Mouse (Mus musculus): ENCODE data around the gene Tle3. TPM values are rescaled to one million over a fixed set of nuclear protein-coding genes. Genes with fewer than 3 reads are reported as not detected.

The Tle3 gene
- polyA plus RNA-seq, 1 experiment from 2014 or later = 11.4 TPM

DNA sequence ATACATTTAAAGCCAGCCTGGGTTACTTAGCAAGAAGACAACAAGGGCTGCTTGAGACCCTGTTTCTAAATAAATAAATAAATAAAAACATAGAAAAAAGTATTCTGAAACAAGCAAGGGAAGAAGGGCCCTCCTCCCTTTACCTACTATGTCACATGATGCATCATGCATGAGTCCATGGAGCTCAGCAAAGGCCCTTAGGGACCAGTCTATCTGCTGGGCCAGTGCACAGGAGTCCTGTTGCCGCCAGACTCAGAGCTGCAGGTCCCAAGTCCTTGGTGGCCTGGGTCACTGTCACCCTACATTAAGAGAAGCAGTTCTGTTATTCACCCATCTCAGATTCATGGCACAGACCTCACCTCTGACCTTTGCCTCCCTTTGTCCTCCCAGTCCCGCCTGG lies 61.0 kb downstream of the Tle3 start:
- Histone ChIP-seq H3K27ac (ENCODE audit: low read depth, low read length) (no peak overlapping the region), H3K9ac (ENCODE audit: low read depth, low read length) (no peak overlapping the region), H3K4me1 (ENCODE audit: control insufficient read depth, insufficient read depth, low read length) (peaks cover 5% of the 10 kb centered on the region), H3K9me3 (replicated peaks; ENCODE audit: control insufficient read depth, low read length) (no peaks in the 10 kb centered on the region; the same call in 1 of the 2 replicates), H3K4me2 (no peak overlapping the region), H3K4me3 (ENCODE audit: low read depth, low read length) (no peak overlapping the region), H3K36me3 (ENCODE audit: control insufficient read depth, insufficient read depth, low read length) (no peaks in the 10 kb centered on the region), H3K27me3 (ENCODE audit: control insufficient read depth, insufficient read depth, low read length) (peaks cover 23% of the 10 kb centered on the region)
- ATAC-seq (replicated peaks; ENCODE audit: insufficient number of reproducible peaks, low FRiP score, low TSS enrichment) = no peak
- 77% methylated on average over 2 of the region's 2 CpGs for WGBS (ENCODE audit: insufficient replicate concordance)

DNA sequence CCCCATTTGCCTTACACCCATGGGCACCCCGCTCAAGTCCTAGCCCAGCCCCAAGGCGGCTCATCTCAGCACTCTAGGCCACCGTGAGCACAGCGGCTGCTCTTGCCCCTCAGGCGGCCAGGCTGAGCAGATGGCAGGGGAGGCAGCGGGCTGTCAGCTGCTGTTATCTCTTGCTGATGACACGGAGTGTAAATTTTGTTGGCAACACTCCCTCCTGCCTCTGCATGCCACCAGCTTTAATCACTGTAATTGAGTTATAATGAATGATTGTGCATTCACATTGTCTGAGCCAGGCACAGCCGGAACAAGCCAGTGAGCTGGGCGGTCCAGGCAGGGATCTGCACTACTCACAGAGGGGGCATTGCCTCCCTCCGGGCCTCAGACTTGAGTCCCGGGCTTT lies 61.9 kb downstream of the Tle3 start:
- Histone ChIP-seq H3K36me3 (ENCODE audit: control insufficient read depth, insufficient read depth, low read length) (no peaks in the 10 kb centered on the region), H3K4me1 (ENCODE audit: control insufficient read depth, insufficient read depth, low read length) (peaks cover 5% of the 10 kb centered on the region), H3K27ac (ENCODE audit: low read depth, low read length) (no peak overlapping the region), H3K27me3 (ENCODE audit: control insufficient read depth, insufficient read depth, low read length) (peaks cover 23% of the 10 kb centered on the region), H3K4me3 (ENCODE audit: low read depth, low read length) (no peak overlapping the region), H3K4me2 (no peak overlapping the region), H3K9ac (ENCODE audit: low read depth, low read length) (no peak overlapping the region), H3K9me3 (replicated peaks; ENCODE audit: control insufficient read depth, low read length) (no peaks in the 10 kb centered on the region; the same call in 1 of the 2 replicates)
- 23% methylated on average over 11 of the region's 11 CpGs for WGBS (ENCODE audit: insufficient replicate concordance)
- ATAC-seq (replicated peaks; ENCODE audit: insufficient number of reproducible peaks, low FRiP score, low TSS enrichment) = no peak

DNA sequence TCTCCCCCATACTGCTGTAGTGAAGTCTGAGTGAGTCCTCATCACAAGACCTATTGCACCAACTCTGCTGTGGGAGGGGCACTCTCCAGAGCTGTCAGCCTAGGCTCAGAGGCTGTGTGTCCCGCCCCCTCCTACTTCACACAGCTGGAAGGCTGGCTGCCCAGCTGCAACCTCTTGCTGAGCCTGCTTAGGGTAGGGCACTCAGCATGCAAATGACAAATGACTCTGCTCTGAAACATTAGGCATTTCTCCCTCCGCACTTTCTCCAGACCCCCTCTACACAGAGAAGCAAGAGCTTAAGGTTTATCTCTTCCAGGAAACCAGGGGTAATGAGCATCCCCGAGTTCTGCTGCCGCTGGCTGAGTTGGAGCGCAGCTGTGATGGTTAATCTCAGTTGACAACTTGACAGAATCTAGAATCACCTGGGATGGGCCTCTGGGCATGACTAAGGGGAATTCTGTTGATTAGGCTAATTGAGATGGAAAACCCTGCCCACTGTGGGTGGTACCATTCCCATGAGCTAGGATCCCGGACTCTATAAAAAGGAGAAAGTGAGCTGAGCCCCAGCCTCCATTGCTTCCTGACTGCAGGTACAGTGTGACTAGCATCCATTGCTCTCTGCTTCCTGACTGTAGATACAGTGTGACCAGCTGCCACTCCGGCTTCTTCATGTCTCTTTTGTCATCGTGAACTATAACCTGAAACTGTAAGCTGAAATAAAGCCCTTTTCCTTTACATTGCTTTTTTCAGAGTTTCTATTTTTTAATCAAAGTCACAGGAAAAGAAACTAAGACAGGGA lies 63.2 kb downstream of the Tle3 start:
- Histone ChIP-seq H3K4me1 (ENCODE audit: control insufficient read depth, insufficient read depth, low read length) (peaks cover 5% of the 10 kb centered on the region), H3K9me3 (replicated peaks; ENCODE audit: control insufficient read depth, low read length) (no peaks in the 10 kb centered on the region; the same call in 1 of the 2 replicates), H3K27ac (ENCODE audit: low read depth, low read length) (no peak overlapping the region), H3K27me3 (ENCODE audit: control insufficient read depth, insufficient read depth, low read length) (peaks cover 23% of the 10 kb centered on the region), H3K36me3 (ENCODE audit: control insufficient read depth, insufficient read depth, low read length) (no peaks in the 10 kb centered on the region), H3K4me3 (ENCODE audit: low read depth, low read length) (no peak overlapping the region), H3K9ac (ENCODE audit: low read depth, low read length) (no peak overlapping the region), H3K4me2 (no peak overlapping the region; the same call in 1 of the 2 replicates)
- WGBS (ENCODE audit: insufficient replicate concordance) = 25% methylated on average over 8 of the region's 8 CpGs
- no peak for ATAC-seq (replicated peaks; ENCODE audit: insufficient number of reproducible peaks, low FRiP score, low TSS enrichment)

DNA sequence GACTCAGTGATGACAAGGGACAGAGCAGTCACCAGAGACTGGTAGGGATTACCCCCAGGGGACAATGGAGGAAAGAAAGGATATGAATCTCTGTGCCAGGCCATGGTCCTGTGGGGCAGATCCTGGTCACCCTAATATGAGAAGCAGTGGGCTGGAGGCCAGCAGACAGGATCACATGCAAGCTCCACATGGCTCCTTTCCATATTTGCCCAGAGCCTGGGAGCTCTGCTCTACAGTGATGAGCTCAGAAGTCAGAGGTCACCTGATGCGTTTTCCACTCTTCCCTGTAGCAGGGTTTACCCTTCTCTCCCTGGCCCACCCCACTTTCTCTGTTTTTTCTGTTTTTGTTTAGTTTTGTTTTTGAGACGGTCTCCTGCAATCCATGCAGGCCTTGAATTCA lies 63.9 kb downstream of the Tle3 start:
- Histone ChIP-seq H3K9me3 (replicated peaks; ENCODE audit: control insufficient read depth, low read length) (no peaks in the 10 kb centered on the region; the same call in 1 of the 2 replicates), H3K4me3 (ENCODE audit: low read depth, low read length) (no peak overlapping the region), H3K36me3 (ENCODE audit: control insufficient read depth, insufficient read depth, low read length) (no peaks in the 10 kb centered on the region), H3K9ac (ENCODE audit: low read depth, low read length) (no peak overlapping the region), H3K4me1 (ENCODE audit: control insufficient read depth, insufficient read depth, low read length) (peaks cover 5% of the 10 kb centered on the region), H3K27ac (ENCODE audit: low read depth, low read length) (no peak overlapping the region), H3K27me3 (ENCODE audit: control insufficient read depth, insufficient read depth, low read length) (peaks cover 23% of the 10 kb centered on the region), H3K4me2 (no peak overlapping the region)
- WGBS (ENCODE audit: insufficient replicate concordance) = 69% methylated on average over 2 of the region's 2 CpGs
- no peak for ATAC-seq (replicated peaks; ENCODE audit: insufficient number of reproducible peaks, low FRiP score, low TSS enrichment)

DNA sequence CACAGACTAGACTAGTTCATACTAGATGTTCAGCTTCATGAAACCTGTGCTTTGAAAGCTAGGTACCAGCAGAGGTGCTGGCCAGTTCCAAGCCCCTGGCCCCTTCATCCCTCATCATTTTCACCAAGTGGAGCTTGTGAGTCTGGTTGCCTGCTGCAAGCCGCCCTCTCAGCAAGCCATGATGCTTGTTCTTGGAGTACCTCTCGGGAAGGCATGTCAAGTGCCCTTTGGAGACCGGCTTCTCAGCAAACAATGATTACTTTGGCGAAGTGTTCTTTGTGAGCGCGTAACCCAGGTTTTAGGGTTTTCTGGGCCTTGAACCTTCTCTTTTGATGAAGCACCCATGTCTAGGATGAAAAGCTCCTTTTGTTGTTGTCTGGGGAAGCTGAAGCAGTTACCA lies 64.6 kb downstream of the Tle3 start:
- no peaks in the 10 kb centered on the region for H3K36me3 ChIP-seq (ENCODE audit: control insufficient read depth, insufficient read depth, low read length)
- no peak overlapping the region for H3K4me2 ChIP-seq
- ATAC-seq (replicated peaks; ENCODE audit: insufficient number of reproducible peaks, low FRiP score, low TSS enrichment) = no peak
- H3K27me3 ChIP-seq (ENCODE audit: control insufficient read depth, insufficient read depth, low read length) = peaks cover 23% of the 10 kb centered on the region
- no peaks in the 10 kb centered on the region; the same call in 1 of the 2 replicates for H3K9me3 ChIP-seq (replicated peaks; ENCODE audit: control insufficient read depth, low read length)
- no peak overlapping the region for H3K27ac ChIP-seq (ENCODE audit: low read depth, low read length)
- H3K9ac ChIP-seq (ENCODE audit: low read depth, low read length) = no peak overlapping the region
- peaks cover 5% of the 10 kb centered on the region for H3K4me1 ChIP-seq (ENCODE audit: control insufficient read depth, insufficient read depth, low read length)
- WGBS (ENCODE audit: insufficient replicate concordance) = 92% methylated on average over 6 of the region's 6 CpGs
- H3K4me3 ChIP-seq (ENCODE audit: low read depth, low read length) = no peak overlapping the region

DNA sequence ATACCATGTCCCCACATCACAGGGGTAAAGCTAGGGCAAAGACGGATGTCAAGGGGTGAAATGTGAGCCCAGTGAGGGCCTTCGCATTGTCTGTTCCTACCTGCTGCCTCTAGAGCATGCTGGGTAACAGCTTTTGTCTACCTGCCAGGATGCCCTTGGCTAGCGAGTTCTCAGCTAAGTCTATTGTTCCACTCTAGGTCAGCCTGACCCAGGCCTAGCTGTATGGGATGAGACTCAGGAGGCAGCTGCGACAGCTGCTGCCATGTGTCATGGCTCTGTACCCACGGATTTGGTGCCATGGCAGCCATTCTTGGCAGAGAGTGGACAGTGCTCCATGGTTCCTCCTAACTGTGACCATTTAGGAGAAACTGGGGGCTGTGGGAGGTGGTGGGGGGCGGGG lies 66.9 kb downstream of the Tle3 start:
- Histone ChIP-seq H3K36me3 (ENCODE audit: control insufficient read depth, insufficient read depth, low read length) (no peaks in the 10 kb centered on the region), H3K4me2 (no peak overlapping the region), H3K9me3 (replicated peaks; ENCODE audit: control insufficient read depth, low read length) (no peaks in the 10 kb centered on the region; the same call in 1 of the 2 replicates), H3K4me1 (ENCODE audit: control insufficient read depth, insufficient read depth, low read length) (peaks cover 3% of the 10 kb centered on the region), H3K9ac (ENCODE audit: low read depth, low read length) (no peak overlapping the region), H3K27me3 (ENCODE audit: control insufficient read depth, insufficient read depth, low read length) (peaks cover 15% of the 10 kb centered on the region), H3K4me3 (ENCODE audit: low read depth, low read length) (no peak overlapping the region), H3K27ac (ENCODE audit: low read depth, low read length) (no peak overlapping the region)
- WGBS (ENCODE audit: insufficient replicate concordance) = 75% methylated on average over 6 of the region's 6 CpGs
- no peak for ATAC-seq (replicated peaks; ENCODE audit: insufficient number of reproducible peaks, low FRiP score, low TSS enrichment)

DNA sequence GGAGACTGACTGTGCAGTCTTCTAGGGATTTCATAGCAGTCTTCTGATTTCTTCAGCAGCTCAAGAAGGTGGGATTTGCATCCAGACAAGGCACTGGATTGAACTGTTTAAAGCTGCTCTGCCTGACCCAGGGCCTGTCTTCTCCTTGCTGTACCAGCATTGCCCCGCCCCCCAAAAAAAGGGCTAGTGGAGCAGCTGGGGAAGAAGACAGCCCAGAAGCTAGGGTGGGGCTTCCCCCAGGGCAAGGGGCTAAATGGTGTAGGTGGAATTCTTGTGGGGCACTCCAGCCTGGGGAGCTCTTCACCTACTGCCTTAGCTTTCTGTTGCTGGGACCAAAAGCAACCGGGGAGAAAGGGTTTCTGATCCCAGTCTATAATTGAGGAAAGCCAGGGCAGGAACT lies 67.8 kb downstream of the Tle3 start:
- H3K36me3 ChIP-seq (ENCODE audit: control insufficient read depth, insufficient read depth, low read length) = no peaks in the 10 kb centered on the region
- H3K9ac ChIP-seq (ENCODE audit: low read depth, low read length) = no peak overlapping the region
- peaks cover 13% of the 10 kb centered on the region for H3K27me3 ChIP-seq (ENCODE audit: control insufficient read depth, insufficient read depth, low read length)
- H3K4me3 ChIP-seq (ENCODE audit: low read depth, low read length) = no peak overlapping the region
- peaks cover 1% of the 10 kb centered on the region; the same call in 1 of the 2 replicates for H3K4me1 ChIP-seq (ENCODE audit: control insufficient read depth, insufficient read depth, low read length)
- no peaks in the 10 kb centered on the region; the same call in 1 of the 2 replicates for H3K9me3 ChIP-seq (replicated peaks; ENCODE audit: control insufficient read depth, low read length)
- WGBS (ENCODE audit: insufficient replicate concordance) = 76% methylated on average over 2 of the region's 2 CpGs
- ATAC-seq (replicated peaks; ENCODE audit: insufficient number of reproducible peaks, low FRiP score, low TSS enrichment) = no peak
- H3K4me2 ChIP-seq = no peak overlapping the region
- H3K27ac ChIP-seq (ENCODE audit: low read depth, low read length) = no peak overlapping the region

DNA sequence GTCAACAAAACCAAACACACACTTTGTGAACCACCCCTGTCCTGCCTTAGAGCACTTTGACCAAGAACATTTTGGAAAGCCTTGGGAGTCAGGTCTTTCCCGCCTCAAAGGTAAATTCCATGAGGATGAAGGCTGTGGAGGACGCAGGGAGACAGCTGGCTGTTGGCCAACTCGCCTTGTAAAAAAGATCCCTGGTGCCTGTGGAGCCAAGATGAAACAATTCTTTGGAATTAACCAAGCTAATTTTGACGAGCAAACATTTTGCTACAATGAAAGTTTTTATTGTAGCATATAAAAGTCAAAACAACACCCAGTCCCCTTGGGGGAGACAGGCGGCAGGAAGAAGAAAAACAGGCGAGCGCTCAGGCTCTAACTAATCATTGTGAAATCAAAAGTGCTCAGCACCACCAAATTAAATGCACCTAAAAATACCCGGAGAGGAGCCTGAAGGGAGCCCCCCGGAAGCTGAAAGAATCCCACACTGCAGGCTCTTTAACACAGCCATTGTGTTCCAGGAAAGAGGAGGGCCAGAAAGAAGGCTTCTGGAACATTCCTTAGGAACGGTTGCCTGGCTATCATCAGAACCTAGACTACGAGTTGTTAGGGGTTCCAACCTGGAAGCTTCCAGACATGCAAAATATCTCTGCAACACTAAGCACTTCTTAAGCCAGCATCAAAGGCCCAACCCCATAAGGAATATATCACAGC lies 69.2 kb downstream of the Tle3 start:
- Histone ChIP-seq H3K9ac (ENCODE audit: low read depth, low read length) (no peak overlapping the region), H3K27me3 (ENCODE audit: control insufficient read depth, insufficient read depth, low read length) (peaks cover 13% of the 10 kb centered on the region), H3K27ac (ENCODE audit: low read depth, low read length) (no peak overlapping the region), H3K9me3 (replicated peaks; ENCODE audit: control insufficient read depth, low read length) (no peaks in the 10 kb centered on the region), H3K36me3 (ENCODE audit: control insufficient read depth, insufficient read depth, low read length) (no peaks in the 10 kb centered on the region), H3K4me1 (ENCODE audit: control insufficient read depth, insufficient read depth, low read length) (peaks cover 5% of the 10 kb centered on the region; the same call in 1 of the 2 replicates), H3K4me3 (ENCODE audit: low read depth, low read length) (no peak overlapping the region), H3K4me2 (no peak overlapping the region)
- no peak for ATAC-seq (replicated peaks; ENCODE audit: insufficient number of reproducible peaks, low FRiP score, low TSS enrichment)
- WGBS (ENCODE audit: insufficient replicate concordance) = 57% methylated on average over 11 of the region's 11 CpGs
